ENCODE assay signal across 13 mouse cellular contexts in the genomic region with DNA sequence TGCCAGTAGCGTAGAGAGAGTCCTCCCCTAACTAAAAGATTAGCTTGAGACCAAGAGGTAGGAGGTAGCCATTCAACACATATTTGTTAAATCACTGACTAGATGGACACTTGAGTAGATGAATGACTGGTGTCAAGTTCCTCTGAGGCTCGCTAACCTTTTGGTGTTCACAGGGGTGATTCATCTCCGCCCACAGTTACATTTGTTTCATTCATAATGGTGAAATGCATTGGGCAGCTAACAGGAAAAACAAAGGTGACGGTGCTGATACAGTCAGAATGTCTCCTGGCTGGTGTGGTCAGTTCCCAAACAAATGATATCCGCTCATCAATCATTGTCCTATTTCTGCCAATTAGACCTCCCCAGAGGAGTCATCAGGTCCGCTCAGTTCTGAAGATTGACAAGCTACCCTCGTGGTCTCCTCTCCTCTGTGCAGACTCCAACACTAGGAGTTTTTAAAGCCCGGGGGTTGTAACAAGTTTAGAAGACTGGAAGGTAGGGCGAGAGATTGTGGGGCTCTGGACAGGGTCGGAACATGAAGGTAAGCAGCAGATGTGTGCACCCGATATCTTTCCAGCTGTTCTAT. TPM values are rescaled to one million over a fixed set of nuclear protein-coding genes. Genes with fewer than 3 reads are reported as not detected.
DNase-seq lines count a peak whose midpoint lies in the region; ATAC-seq and TF ChIP-seq lines count a peak whose summit lies in the region.
"Had no signal": no experiment of that assay in that cellular context is flagged by ENCODE, and none has a peak within 500 bp of the region (broad histone marks: within the 10 kb centered on the region; RNA-seq: fewer than 3 reads in every experiment).

Spx (plus strand) TSS at position 536 of the 586 bp plus-strand sequence.

- peak within 1 kb of the TSS; percentile 40; the same call in 1 of the 2 replicates for H3K4me3 ChIP-seq in heart, embryonic 11.5 days (ENCODE audit: low read depth, low read length)
- peak within 1 kb of the TSS; percentile 46 for H3K4me3 ChIP-seq in megakaryocyte, embryonic 14.5 days (replicated peaks)
- peak within 1 kb of the TSS; percentile 38 for H3K4me3 ChIP-seq in hindbrain, postnatal 0 days (ENCODE audit: low read length)
- H3K4me3 ChIP-seq in neural tube, embryonic 15.5 days (replicated peaks): peak within 1 kb of the TSS; percentile 39

- no peak within 1 kb of the TSS for H3K27ac ChIP-seq in heart, embryonic 11.5 days (ENCODE audit: low read depth, low read length)
- no peak within 1 kb of the TSS for H3K27ac ChIP-seq in hindbrain, postnatal 0 days
- no peak within 1 kb of the TSS for H3K27ac ChIP-seq in neural tube, embryonic 15.5 days (replicated peaks)
- H3K27ac ChIP-seq: liver, embryonic 13.5 days had no signal

- H3K4me2 ChIP-seq in heart, embryonic 11.5 days: peak within 1 kb of the TSS; percentile 71
- peak within 1 kb of the TSS; percentile 71 for H3K4me2 ChIP-seq in hindbrain, postnatal 0 days (ENCODE audit: low read depth, low read length)
- H3K4me2 ChIP-seq in neural tube, embryonic 15.5 days: peak within 1 kb of the TSS; percentile 68

- no peak within 1 kb of the TSS for H3K9ac ChIP-seq in heart, embryonic 11.5 days (ENCODE audit: low read depth, low read length)
- H3K9ac ChIP-seq in hindbrain, postnatal 0 days (replicated peaks; ENCODE audit: low read length): no peak within 1 kb of the TSS
- H3K9ac ChIP-seq in neural tube, embryonic 15.5 days (replicated peaks): no peak within 1 kb of the TSS
- H3K9ac ChIP-seq: liver, embryonic 13.5 days had no signal

- H3K36me3 ChIP-seq in heart, embryonic 11.5 days (ENCODE audit: control insufficient read depth, insufficient read depth, low read length): no peaks in the 10 kb centered on the region
- no peaks in the 10 kb centered on the region for H3K36me3 ChIP-seq in megakaryocyte, embryonic 14.5 days (replicated peaks; ENCODE audit: low read length)
- no peaks in the 10 kb centered on the region for H3K36me3 ChIP-seq in hindbrain, postnatal 0 days (ENCODE audit: insufficient read depth, low read length)
- H3K36me3 ChIP-seq in neural tube, embryonic 15.5 days: no peaks in the 10 kb centered on the region
- H3K36me3 ChIP-seq: liver, embryonic 13.5 days had no signal

- no peaks in the 10 kb centered on the region for H3K9me3 ChIP-seq in heart, embryonic 11.5 days (replicated peaks; ENCODE audit: control insufficient read depth, low read length)
- 0 out of 2 replicates have a peak, but pooled peaks cover 2% of the 10 kb centered on the region for H3K9me3 ChIP-seq in megakaryocyte, embryonic 14.5 days
- no peaks in the 10 kb centered on the region for H3K9me3 ChIP-seq in hindbrain, postnatal 0 days (ENCODE audit: low read length)
- H3K9me3 ChIP-seq in neural tube, embryonic 15.5 days (replicated peaks): no peaks in the 10 kb centered on the region
- H3K9me3 ChIP-seq: liver, embryonic 13.5 days had no signal

- 62% methylated on average over 11 of the region's 11 CpGs for WGBS in heart, embryonic 11.5 days (ENCODE audit: insufficient replicate concordance)
- WGBS in hindbrain, postnatal 0 days: 68% methylated on average over 11 of the region's 11 CpGs
- WGBS in neural tube, embryonic 15.5 days: 79% methylated on average over 11 of the region's 11 CpGs

- no peak for ATAC-seq in heart, embryonic 11.5 days (replicated peaks; ENCODE audit: insufficient number of reproducible peaks, low FRiP score, low TSS enrichment)
- no peak for ATAC-seq in megakaryocyte, adult 5-6 weeks (ENCODE audit: poor library complexity, severe bottlenecking)
- no peak for ATAC-seq in hindbrain, postnatal 0 days
- ATAC-seq in neural tube, embryonic 15.5 days (ENCODE audit: low FRiP score): no peak
- ATAC-seq in CD4-positive, CD25-positive, alpha-beta regulatory T cell, adult 4 months: no peak

- H3K4me1 ChIP-seq in heart, embryonic 11.5 days (ENCODE audit: control insufficient read depth, insufficient read depth, low read length): 0 out of 2 replicates have a peak, but pooled peaks cover 4% of the 10 kb centered on the region
- 0 out of 2 replicates have a peak, but pooled peaks cover 4% of the 10 kb centered on the region for H3K4me1 ChIP-seq in megakaryocyte, embryonic 14.5 days
- H3K4me1 ChIP-seq in hindbrain, postnatal 0 days (ENCODE audit: insufficient read depth, low read length): no peaks in the 10 kb centered on the region; the same call in 1 of the 2 replicates
- H3K4me1 ChIP-seq in neural tube, embryonic 15.5 days: peaks cover 5% of the 10 kb centered on the region; the same call in 1 of the 2 replicates
- H3K4me1 ChIP-seq: liver, embryonic 13.5 days had no signal

- TF ChIP-seq CTCF in hindbrain, postnatal 0 days (IDR thresholded peaks at IDR 0.05; ENCODE audit: low read depth): no peak

- H3K27me3 ChIP-seq in heart, embryonic 11.5 days (ENCODE audit: control insufficient read depth, insufficient read depth, low read length): peaks cover 16% of the 10 kb centered on the region
- peaks cover 55% of the 10 kb centered on the region for H3K27me3 ChIP-seq in megakaryocyte, embryonic 14.5 days (replicated peaks)
- H3K27me3 ChIP-seq in hindbrain, postnatal 0 days (ENCODE audit: insufficient read depth, low read length): peaks cover 19% of the 10 kb centered on the region; the same call in 1 of the 2 replicates
- H3K27me3 ChIP-seq in neural tube, embryonic 15.5 days (replicated peaks): peaks cover 30% of the 10 kb centered on the region

- no peak for DNase-seq in heart, adult 18-20 months
- no peak for DNase-seq in hindbrain, postnatal 0 days (ENCODE audit: low spot score)
- DNase-seq in adrenal gland, adult (ENCODE audit: inconsistent age in 2 of 2, low spot score in 1 of 2): no peak
- DNase-seq: cerebellum, adult 2 months; heart, postnatal 36 days; liver, embryonic 13.5 days; thymus, postnatal 14 days had no signal

RNA-seq across cellular contexts. Expression of gene Spx, which starts in this region (rescaled TPM):
- polyA plus RNA-seq in heart, embryonic 11.5 days (2014; fragmentation: Nextera tagmentation; extraction: Ambion mirVana): 1.4 TPM in 1 of 2 replicates, not detected in the other
- not detected for total RNA-seq in heart, adult 18-20 months (2021)
- 0.48 TPM in 1 of 2 replicates, not detected in the other for polyA plus RNA-seq in megakaryocyte, embryonic 14.5 days (2012; ENCODE audit: insufficient read depth, low replicate concordance)
- total RNA-seq in megakaryocyte, adult 5-6 weeks (2015): not detected in 2 replicates
- total RNA-seq in megakaryocyte, adult 5-6 weeks (2017): 0.26 TPM in 1 of 2 replicates, not detected in the other
- 0.75 and 3.6 TPM in 2 replicates for total RNA-seq in hindbrain, postnatal 0 days (2014; rRNA removed)
- polyA plus RNA-seq in hindbrain, postnatal 0 days (2015; fragmentation: Nextera tagmentation; extraction: Ambion mirVana): 2.6 and 3.7 TPM in 2 replicates
- polyA plus RNA-seq in neural tube, embryonic 15.5 days (2015; fragmentation: Nextera tagmentation; extraction: Ambion mirVana): 1.2 and 1.5 TPM in 2 replicates
- under 1 TPM; 0.87 to 0.93 TPM for polyA plus RNA-seq in CD4-positive, CD25-positive, alpha-beta regulatory T cell, adult 4 months (2017; shearing (Covaris generic))
- total RNA-seq: gastrocnemius, adult 8-10 months; heart, postnatal 36 days had no signal
